Mouse (Mus musculus) brown adipose tissue, adult 24 weeks (tissue): Measurements from ENCODE around the gene Il7r. TPM values are rescaled to one million over a fixed set of nuclear protein-coding genes. Genes with fewer than 3 reads are reported as not detected.
"Not testable (repeated sequence)": the region's sequence is repeated elsewhere in the genome, so short reads cannot be mapped to it uniquely, and the experiment has no call there.

Experiments used
- H3K27ac ChIP-seq: fragments of 200-500 bp; replicated peaks from 2 replicates; pipeline ENCODE4 v1.5.1; 2012; ENCODE audit warnings: low read depth, mild to moderate bottlenecking, low read length
- H3K4me1 ChIP-seq: fragments of 200-500 bp; 2 replicates; pipeline ENCODE4 v1.6.1; 2012; ENCODE audit warnings: low read length, mixed read lengths; ENCODE audit not compliant: control insufficient read depth, insufficient read depth, insufficient read length
- H3K4me3 ChIP-seq: fragments of 200-500 bp; 2 replicates; pipeline ENCODE4 v1.5.1; 2012; ENCODE audit warnings: low read depth, mild to moderate bottlenecking, low read length, moderate library complexity; ENCODE audit not compliant: insufficient read depth
- polyA plus RNA-seq: library from polyadenylated mRNA; stranded (reverse); fragments of >200 nt; gene quantifications from 2 replicates; pipeline ENCODE4 v1.2.4, GENCODE M21; 2012; ENCODE audit not compliant: missing spikeins, insufficient read depth, insufficient read length

Gene Il7r
- not detected in 2 replicates for polyA plus RNA-seq

GRCm38 (mm10) chr15:9530076-9530475 lies at the start of gene Il7r:
Gene Il7r, minus strand, starts transcription at chr15:9530176.
- H3K4me3 ChIP-seq, result no peak within 1 kb of the TSS
- no peak within 1 kb of the TSS for H3K27ac ChIP-seq
- no peaks in the 10 kb centered on the region for H3K4me1 ChIP-seq

GRCm38 (mm10) chr15:9577303-9577702 lies 47.3 kb upstream of the Il7r start:
- Histone ChIP-seq H3K4me3 (no peak overlapping the region), H3K27ac (no peak overlapping the region), H3K4me1 (no peaks in the 10 kb centered on the region)

GRCm38 (mm10) chr15:9574796-9575195 lies 44.8 kb upstream of the Il7r start:
- Histone ChIP-seq H3K4me1 (no peaks in the 10 kb centered on the region), H3K27ac (no peak overlapping the region), H3K4me3 (no peak overlapping the region)

- H3K27ac ChIP-seq, result no peak overlapping the region
- H3K4me3 ChIP-seq, result no peak overlapping the region
- no peaks in the 10 kb centered on the region for H3K4me1 ChIP-seq
Observed at GRCm38 (mm10) chr15:9573361-9573760, 43.4 kb upstream of the Il7r start.

GRCm38 (mm10) chr15:9572664-9573063 lies 42.7 kb upstream of the Il7r start:
- Histone ChIP-seq H3K4me1 (no peaks in the 10 kb centered on the region), H3K4me3 (no peak overlapping the region), H3K27ac (no peak overlapping the region)

GRCm38 (mm10) chr15:9571896-9572295 lies 41.9 kb upstream of the Il7r start:
- Histone ChIP-seq H3K4me3 (no peak overlapping the region), H3K27ac (no peak overlapping the region), H3K4me1 (no peaks in the 10 kb centered on the region)

GRCm38 (mm10) chr15:9567316-9567715 lies 37.3 kb upstream of the Il7r start:
- Histone ChIP-seq H3K4me1 (no peaks in the 10 kb centered on the region), H3K4me3 (no peak overlapping the region), H3K27ac (no peak overlapping the region)

- Histone ChIP-seq H3K4me1 (no peaks in the 10 kb centered on the region), H3K27ac (no peak overlapping the region)
Observed at GRCm38 (mm10) chr15:9565396-9565795, 35.4 kb upstream of the Il7r start.

GRCm38 (mm10) chr15:9564156-9564555 lies 34.2 kb upstream of the Il7r start:
- no peaks in the 10 kb centered on the region for H3K4me1 ChIP-seq
- H3K27ac ChIP-seq, result no peak overlapping the region
- H3K4me3 ChIP-seq, result no peak overlapping the region

More at GRCm38 (mm10) chr15:9565396-9565795, 35.4 kb upstream of the Il7r start:
- no peak overlapping the region for H3K4me3 ChIP-seq

- H3K27ac ChIP-seq, H3K4me3 ChIP-seq: not testable (repeated sequence)
Observed at GRCm38 (mm10) chr15:9557264-9557663, 27.3 kb upstream of the Il7r start.

GRCm38 (mm10) chr15:9548951-9549350 lies 19.0 kb upstream of the Il7r start:
- H3K27ac ChIP-seq, result no peak overlapping the region
- H3K4me3 ChIP-seq, result no peak overlapping the region
- H3K4me1 ChIP-seq, result no peaks in the 10 kb centered on the region

More at GRCm38 (mm10) chr15:9557264-9557663, 27.3 kb upstream of the Il7r start:
- H3K4me1 ChIP-seq, result not testable (repeated sequence)

- no peak overlapping the region for H3K4me3 ChIP-seq
Observed at GRCm38 (mm10) chr15:9535200-9535599, 5.2 kb upstream of the Il7r start.

GRCm38 (mm10) chr15:9533356-9533902 lies 3.5 kb upstream of the Il7r start:
- Histone ChIP-seq H3K27ac (no peak overlapping the region), H3K4me1 (no peaks in the 10 kb centered on the region), H3K4me3 (no peak overlapping the region)

More at GRCm38 (mm10) chr15:9535200-9535599, 5.2 kb upstream of the Il7r start:
- H3K4me1 ChIP-seq, result no peaks in the 10 kb centered on the region
- H3K27ac ChIP-seq, result no peak overlapping the region

GRCm38 (mm10) chr15:9529646-9530045 lies 330 bp downstream of the Il7r start:
- Histone ChIP-seq H3K4me1 (no peaks in the 10 kb centered on the region; the same call in 1 of the 2 replicates), H3K27ac (no peak overlapping the region), H3K4me3 (no peak overlapping the region)

GRCm38 (mm10) chr15:9528186-9528935 lies 1.6 kb downstream of the Il7r start:
- Histone ChIP-seq H3K4me3 (no peak overlapping the region), H3K4me1 (no peaks in the 10 kb centered on the region; the same call in 1 of the 2 replicates), H3K27ac (no peak overlapping the region; the same call in 1 of the 2 replicates)

- Histone ChIP-seq H3K27ac (no peak overlapping the region), H3K4me1 (no peaks in the 10 kb centered on the region; the same call in 1 of the 2 replicates), H3K4me3 (no peak overlapping the region)
Observed at GRCm38 (mm10) chr15:9526412-9526811, 3.6 kb downstream of the Il7r start.
